Mouse (Mus musculus) olfactory bulb, adult 2 months (tissue): ENCODE measurements around the gene Gm34653.

ENCODE experiments used
- CTCF ChIP-seq: fragments of 200-500 bp; IDR thresholded peaks from 2 replicates; pipeline ENCODE4 v1.5.1; 2012; ENCODE audit warnings: low read depth, mild to moderate bottlenecking, low read length, moderate library complexity; ENCODE audit not compliant: insufficient read depth
- POLR2A ChIP-seq: fragments of 200-500 bp; IDR thresholded peaks from 2 replicates; pipeline ENCODE4 v1.6.1; 2012; ENCODE audit warnings: mild to moderate bottlenecking, low read depth, low read length, moderate library complexity; ENCODE audit not compliant: insufficient read depth

- no peak for TF ChIP-seq CTCF
- TF ChIP-seq POLR2A = no peak
Observed at GRCm38 (mm10) chr2:34794511-34794910, 38.3 kb upstream of the Gm34653 start.
